Mouse (Mus musculus): ENCODE results near the gene Lrguk. TPM values are rescaled to one million over a fixed set of nuclear protein-coding genes. Genes with fewer than 3 reads are reported as not detected.

Lrguk gene
- polyA plus RNA-seq, 1 experiment from 2014 or later: 0.90 TPM

DNA sequence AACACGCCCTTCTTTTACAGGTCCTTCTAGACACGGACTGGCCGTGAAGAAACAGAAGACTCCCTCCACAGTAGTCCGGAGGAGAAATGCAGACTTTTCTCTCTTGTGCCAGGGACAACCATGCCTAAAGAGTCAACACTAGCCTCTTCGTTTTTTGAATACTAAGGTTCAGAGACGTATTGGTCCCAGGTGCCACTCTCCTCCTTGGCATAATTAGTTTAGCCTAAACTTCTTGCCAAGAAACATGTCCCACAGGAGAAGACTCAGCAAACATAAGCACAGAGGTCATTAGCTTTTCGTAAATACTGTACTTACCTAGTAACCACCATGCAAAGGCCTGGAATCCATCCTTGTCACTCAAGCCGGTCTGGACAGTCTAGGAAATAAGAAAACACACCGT lies 133.8 kb downstream of the Lrguk start:
- H3K4me3 ChIP-seq (replicated peaks): no peak overlapping the region
- no peak overlapping the region for H3K4me2 ChIP-seq
- no peak overlapping the region for H3K27ac ChIP-seq (replicated peaks)
- no peak for ATAC-seq (ENCODE audit: low FRiP score)
- H3K9ac ChIP-seq (replicated peaks): no peak overlapping the region
- peaks cover 77% of the 10 kb centered on the region for H3K36me3 ChIP-seq
- H3K27me3 ChIP-seq (replicated peaks): no peaks in the 10 kb centered on the region
- 86% methylated on average over 9 of the region's 9 CpGs for WGBS
- H3K9me3 ChIP-seq (replicated peaks): no peaks in the 10 kb centered on the region
- H3K4me1 ChIP-seq: no peaks in the 10 kb centered on the region

DNA sequence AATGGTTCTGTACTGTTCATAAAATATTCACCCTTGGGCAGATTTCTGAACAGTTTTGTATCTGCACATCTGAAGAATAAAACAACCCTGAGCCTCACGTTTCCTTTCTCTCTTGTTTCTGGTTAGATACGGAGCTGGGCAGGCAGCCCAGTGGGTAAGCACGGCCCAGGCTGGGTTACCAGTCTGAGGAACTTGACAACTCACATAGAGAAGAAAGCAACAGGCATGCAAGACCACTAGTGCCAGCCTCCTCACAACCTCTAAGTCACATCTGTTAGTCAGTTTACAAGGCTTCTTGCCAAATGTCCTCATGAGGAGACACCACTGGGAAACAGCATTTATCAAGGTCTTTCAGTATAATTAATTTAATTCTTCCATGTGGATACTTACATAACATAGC lies 139.6 kb downstream of the Lrguk start:
- 0 out of 2 replicates have a peak, but pooled peaks cover 7% of the 10 kb centered on the region for H3K4me1 ChIP-seq
- no peaks in the 10 kb centered on the region for H3K9me3 ChIP-seq (replicated peaks)
- ATAC-seq (ENCODE audit: low FRiP score): no peak
- H3K4me2 ChIP-seq: no peak overlapping the region
- no peak overlapping the region for H3K9ac ChIP-seq (replicated peaks)
- H3K27ac ChIP-seq (replicated peaks): no peak overlapping the region
- peaks cover 25% of the 10 kb centered on the region for H3K36me3 ChIP-seq
- no peaks in the 10 kb centered on the region for H3K27me3 ChIP-seq (replicated peaks)
- no peak overlapping the region for H3K4me3 ChIP-seq (replicated peaks)
- 90% methylated on average over 3 of the region's 3 CpGs for WGBS

DNA sequence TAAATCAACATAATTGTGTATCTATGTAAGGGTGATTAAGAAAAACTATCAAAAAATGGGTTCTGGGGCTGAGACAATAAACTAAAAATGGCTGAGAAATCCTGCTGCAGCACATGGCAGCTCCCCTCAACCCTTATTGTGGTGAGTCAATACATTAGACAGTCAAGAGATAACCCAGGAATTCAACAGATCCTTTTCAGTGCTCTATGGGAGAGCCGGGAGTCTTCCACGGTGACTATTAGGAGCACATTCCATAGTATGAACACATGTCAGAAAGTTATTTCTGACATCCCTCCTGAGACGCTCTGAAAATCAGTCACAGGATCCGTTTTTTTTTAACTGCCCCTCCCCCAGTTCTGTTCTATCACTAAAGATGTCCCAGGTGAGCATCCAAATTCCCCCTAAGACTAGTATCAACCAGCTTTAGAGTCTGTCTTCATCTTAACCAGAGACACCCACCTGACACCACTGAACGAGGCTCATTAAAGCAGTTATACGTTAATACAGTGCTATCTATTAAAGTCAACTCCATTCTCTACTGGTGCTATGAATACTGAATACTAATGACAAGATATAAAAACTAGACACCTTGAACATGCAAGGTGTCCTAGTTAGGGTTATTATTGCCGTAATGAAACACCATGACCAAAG lies 141.7 kb downstream of the Lrguk start:
- Histone ChIP-seq H3K27me3 (replicated peaks) (no peaks in the 10 kb centered on the region), H3K4me2 (no peak overlapping the region), H3K36me3 (peaks cover 13% of the 10 kb centered on the region), H3K4me1 (peaks cover 15% of the 10 kb centered on the region), H3K27ac (replicated peaks) (no peak overlapping the region), H3K9me3 (replicated peaks) (no peaks in the 10 kb centered on the region), H3K9ac (replicated peaks) (no peak overlapping the region), H3K4me3 (replicated peaks) (no peak overlapping the region)
- no peak for ATAC-seq (ENCODE audit: low FRiP score)
- WGBS: 80% methylated on average over 7 of the region's 7 CpGs

DNA sequence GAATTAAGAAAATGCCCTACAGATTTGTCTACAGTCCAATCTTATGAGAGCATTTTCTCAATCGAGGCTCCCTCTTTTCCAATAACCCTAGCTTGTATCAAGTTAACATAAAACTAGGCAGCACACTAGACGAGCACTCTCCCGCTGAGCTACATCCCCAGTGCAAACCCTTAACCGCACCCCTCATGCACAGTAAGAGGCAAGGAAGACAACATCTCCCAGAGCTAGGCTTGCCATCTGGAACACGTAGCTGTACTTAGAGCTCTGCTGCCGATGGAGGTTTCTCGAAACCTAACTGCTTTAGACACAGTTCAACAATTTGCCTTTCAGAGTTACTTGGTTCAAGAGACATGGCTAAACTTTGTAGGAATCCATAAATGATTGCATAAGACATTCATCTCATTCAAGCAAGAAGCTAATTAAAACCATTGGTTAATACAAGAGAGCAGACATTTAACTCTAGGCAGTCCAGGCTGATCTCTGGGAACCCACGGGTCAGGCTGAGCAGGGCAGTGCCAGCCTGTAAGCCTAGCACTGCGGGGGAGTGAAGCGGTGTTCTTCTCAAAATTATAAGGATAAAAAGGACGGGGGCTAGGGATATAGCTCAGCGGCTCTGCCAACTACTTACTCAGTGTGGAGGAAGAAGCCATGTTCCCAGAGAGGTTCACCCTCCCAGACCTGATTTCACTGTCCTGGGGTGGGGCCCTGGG lies 142.7 kb downstream of the Lrguk start:
- peaks cover 21% of the 10 kb centered on the region for H3K4me1 ChIP-seq
- no peaks in the 10 kb centered on the region for H3K27me3 ChIP-seq (replicated peaks)
- peaks cover 3% of the 10 kb centered on the region for H3K36me3 ChIP-seq
- no peak for ATAC-seq (ENCODE audit: low FRiP score)
- H3K9me3 ChIP-seq (replicated peaks): no peaks in the 10 kb centered on the region
- H3K9ac ChIP-seq (replicated peaks): no peak overlapping the region
- 87% methylated on average over 12 of the region's 12 CpGs for WGBS
- H3K4me2 ChIP-seq: no peak overlapping the region
- no peak overlapping the region for H3K27ac ChIP-seq (replicated peaks)
- H3K4me3 ChIP-seq (replicated peaks): no peak overlapping the region

DNA sequence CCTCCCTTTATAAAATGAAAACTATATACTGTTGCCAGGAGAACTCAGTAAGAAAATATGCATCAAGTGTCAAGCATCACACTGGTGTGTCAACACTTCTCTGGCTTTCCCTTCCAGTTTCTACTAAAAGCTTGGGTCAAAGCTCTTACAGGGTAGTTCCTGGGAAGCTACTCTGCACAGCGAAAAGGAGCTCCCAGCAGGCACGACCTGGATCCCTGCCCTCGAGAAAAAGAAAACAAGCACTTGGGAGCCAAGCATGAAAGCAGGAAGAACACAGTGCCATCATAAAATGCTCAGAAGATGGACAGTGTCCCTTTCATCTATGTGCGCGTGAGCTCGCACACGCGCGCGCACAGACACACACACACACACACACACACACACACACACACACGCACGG lies 144.0 kb downstream of the Lrguk start:
- Histone ChIP-seq H3K4me2 (no peak overlapping the region), H3K36me3 (no peaks in the 10 kb centered on the region), H3K4me1 (peaks cover 24% of the 10 kb centered on the region), H3K9ac (replicated peaks) (no peak overlapping the region), H3K9me3 (replicated peaks) (no peaks in the 10 kb centered on the region), H3K4me3 (replicated peaks) (no peak overlapping the region), H3K27ac (replicated peaks) (no peak overlapping the region), H3K27me3 (replicated peaks) (no peaks in the 10 kb centered on the region)
- no peak for ATAC-seq (ENCODE audit: low FRiP score)
- 80% methylated on average over 12 of the region's 12 CpGs for WGBS

DNA sequence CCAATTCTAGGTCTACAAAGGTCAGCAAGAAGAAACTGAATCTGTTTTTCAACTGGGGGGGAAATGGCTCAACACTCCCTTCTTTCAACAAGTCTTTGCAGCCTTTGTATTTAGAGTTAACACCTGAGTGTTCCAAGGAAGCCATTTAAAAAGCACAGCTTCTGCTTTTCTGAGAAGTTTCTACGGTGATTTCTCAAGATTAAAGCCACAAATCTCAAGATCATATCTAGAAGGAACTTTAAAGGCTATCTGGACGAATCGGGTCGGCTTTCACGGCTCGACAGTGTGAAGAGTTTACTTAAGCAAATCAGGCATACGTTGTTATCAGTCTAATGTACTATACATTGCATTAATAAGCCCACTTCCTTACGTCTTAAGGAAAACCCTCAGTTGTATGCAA lies 145.5 kb downstream of the Lrguk start:
- H3K27ac ChIP-seq (replicated peaks): no peak overlapping the region
- no peak for ATAC-seq (ENCODE audit: low FRiP score)
- no peaks in the 10 kb centered on the region for H3K27me3 ChIP-seq (replicated peaks)
- H3K4me1 ChIP-seq: peaks cover 24% of the 10 kb centered on the region
- 95% methylated on average over 8 of the region's 8 CpGs for WGBS
- no peaks in the 10 kb centered on the region for H3K9me3 ChIP-seq (replicated peaks)
- no peaks in the 10 kb centered on the region for H3K36me3 ChIP-seq
- no peak overlapping the region for H3K4me3 ChIP-seq (replicated peaks)
- H3K9ac ChIP-seq (replicated peaks): no peak overlapping the region
- no peak overlapping the region for H3K4me2 ChIP-seq

DNA sequence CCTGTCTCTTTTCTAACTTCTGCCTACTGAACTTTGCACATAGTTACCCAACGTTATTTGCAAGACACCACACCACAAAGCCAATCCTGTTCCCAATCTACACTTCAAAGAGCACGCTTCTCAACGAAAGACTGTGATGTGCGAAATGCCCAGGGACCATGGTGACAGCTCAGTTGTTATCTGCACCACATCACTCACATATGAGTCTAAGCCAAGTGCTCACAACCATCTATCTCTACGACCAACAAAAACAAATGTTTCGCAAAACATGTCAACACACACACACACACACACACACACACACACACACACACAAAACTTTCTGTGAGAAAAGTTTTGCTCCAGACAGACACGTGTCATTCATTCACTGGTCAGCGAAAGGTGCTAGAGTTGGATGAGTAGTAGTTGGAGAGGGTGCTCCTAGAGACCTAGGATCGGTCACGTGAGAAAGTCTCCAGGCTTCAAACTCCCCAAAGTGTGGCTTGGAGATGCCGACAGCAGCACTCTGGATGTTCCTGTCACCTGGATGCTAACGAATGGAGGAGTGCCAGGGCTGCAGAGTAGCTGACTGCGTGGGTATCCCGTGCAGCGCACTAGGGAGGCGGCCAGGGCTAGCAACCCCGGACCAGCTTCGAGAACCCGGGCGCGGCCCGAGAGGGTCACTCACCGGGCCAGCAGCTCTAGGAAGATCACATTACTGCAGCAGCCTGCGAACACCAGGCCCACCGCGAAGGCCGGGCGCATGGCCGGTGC lies 147.0 kb downstream of the Lrguk start:
- H3K9me3 ChIP-seq (replicated peaks): 0 out of 2 replicates have a peak, but pooled peaks cover 3% of the 10 kb centered on the region
- no peaks in the 10 kb centered on the region for H3K27me3 ChIP-seq (replicated peaks)
- H3K36me3 ChIP-seq: no peaks in the 10 kb centered on the region
- H3K4me2 ChIP-seq: peak overlapping the region; percentile 81
- peaks cover 24% of the 10 kb centered on the region for H3K4me1 ChIP-seq
- ATAC-seq (ENCODE audit: low FRiP score): peak; percentile 85
- H3K9ac ChIP-seq (replicated peaks): peak overlapping the region; percentile 74
- WGBS: 3% methylated on average over 28 of the region's 29 CpGs
- peak overlapping the region; percentile 77 for H3K4me3 ChIP-seq (replicated peaks)
- H3K27ac ChIP-seq (replicated peaks): peak overlapping the region; percentile 86

DNA sequence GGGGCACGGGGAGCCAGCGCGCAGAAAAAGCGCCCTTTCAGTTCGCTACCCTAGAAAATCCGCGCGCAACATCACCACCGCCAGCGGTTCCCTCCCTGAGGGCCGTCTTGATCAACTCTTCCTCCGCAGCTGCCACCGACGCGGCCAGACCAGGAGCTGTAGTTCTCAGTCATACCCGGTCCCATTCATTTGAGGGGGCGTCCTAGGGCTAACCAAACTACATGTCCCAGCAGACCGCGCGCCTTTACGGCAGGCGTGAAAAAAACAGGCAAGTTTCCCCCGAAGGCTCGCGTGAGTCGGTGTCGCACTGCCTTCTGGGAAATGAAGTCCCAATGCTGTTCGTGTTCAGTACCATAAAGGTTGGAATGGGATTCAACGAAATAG lies 147.6 kb downstream of the Lrguk start, which contains the start of gene Slc35b4:
TSS of gene Slc35b4 (minus strand) at position 248 of the 384 bp plus-strand sequence.
- H3K27me3 ChIP-seq (replicated peaks): no peaks in the 10 kb centered on the region
- H3K4me3 ChIP-seq (replicated peaks): peak within 1 kb of the TSS; percentile 77
- peak within 1 kb of the TSS; percentile 86 for H3K27ac ChIP-seq (replicated peaks)
- H3K4me2 ChIP-seq: peak within 1 kb of the TSS; percentile 81
- no peaks in the 10 kb centered on the region for H3K36me3 ChIP-seq
- peaks cover 24% of the 10 kb centered on the region for H3K4me1 ChIP-seq
- 0 out of 2 replicates have a peak, but pooled peaks cover 3% of the 10 kb centered on the region for H3K9me3 ChIP-seq (replicated peaks)
- peak; percentile 100 for ATAC-seq (ENCODE audit: low FRiP score)
- H3K9ac ChIP-seq (replicated peaks): peak within 1 kb of the TSS; percentile 74
- under 1% methylated on average over 29 of the region's 29 CpGs for WGBS

DNA sequence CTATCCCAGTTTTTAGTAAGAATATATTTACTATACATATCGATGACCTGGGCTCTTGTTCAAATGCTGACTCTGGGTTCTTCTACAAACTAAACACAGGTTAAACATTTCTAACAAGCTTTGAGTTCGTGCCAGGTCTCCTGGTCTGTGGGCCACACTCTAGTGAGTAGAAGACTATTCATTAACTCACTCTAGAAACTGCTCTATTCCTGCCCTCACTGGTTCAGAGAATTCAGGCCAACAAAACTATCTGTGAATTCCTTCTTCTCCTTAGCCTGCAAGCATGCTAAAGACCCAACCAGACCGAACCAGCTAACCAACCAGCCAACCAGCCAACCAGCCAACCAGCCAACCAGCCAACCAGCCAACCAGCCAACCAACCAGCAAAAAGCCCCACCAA lies 149.8 kb downstream of the Lrguk start:
- H3K36me3 ChIP-seq: no peaks in the 10 kb centered on the region
- H3K27me3 ChIP-seq (replicated peaks): no peaks in the 10 kb centered on the region
- H3K9ac ChIP-seq (replicated peaks): no peak overlapping the region
- H3K4me3 ChIP-seq (replicated peaks): no peak overlapping the region
- H3K9me3 ChIP-seq (replicated peaks): 0 out of 2 replicates have a peak, but pooled peaks cover 3% of the 10 kb centered on the region
- ATAC-seq (ENCODE audit: low FRiP score): no peak
- 89% methylated on average over 3 of the region's 3 CpGs for WGBS
- peaks cover 17% of the 10 kb centered on the region for H3K4me1 ChIP-seq
- H3K4me2 ChIP-seq: no peak overlapping the region
- no peak overlapping the region for H3K27ac ChIP-seq (replicated peaks)

DNA sequence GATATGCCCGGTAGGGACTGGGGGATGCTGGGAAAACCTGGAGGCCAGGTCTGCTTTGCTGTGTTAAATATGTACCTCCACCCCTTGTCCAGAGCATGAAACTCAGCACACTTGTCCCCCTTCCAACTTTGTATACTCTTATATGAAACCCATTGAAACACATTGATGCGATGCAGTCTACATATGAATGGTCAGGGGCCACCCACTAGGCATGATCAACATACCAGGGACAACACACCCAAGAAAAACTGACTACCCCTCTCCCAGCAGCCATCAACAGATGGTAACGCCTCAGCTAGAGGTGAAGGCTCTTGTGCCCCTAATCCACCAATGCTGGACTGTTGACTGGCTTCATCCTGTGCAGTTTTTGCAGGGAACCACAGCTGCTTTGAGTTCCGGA lies 150.7 kb downstream of the Lrguk start:
- H3K4me2 ChIP-seq: no peak overlapping the region
- no peak overlapping the region for H3K9ac ChIP-seq (replicated peaks)
- no peaks in the 10 kb centered on the region for H3K36me3 ChIP-seq
- no peak overlapping the region for H3K27ac ChIP-seq (replicated peaks)
- WGBS: 90% methylated on average over 4 of the region's 4 CpGs
- ATAC-seq (ENCODE audit: low FRiP score): no peak
- H3K4me1 ChIP-seq: peaks cover 14% of the 10 kb centered on the region
- H3K4me3 ChIP-seq (replicated peaks): no peak overlapping the region
- no peaks in the 10 kb centered on the region for H3K27me3 ChIP-seq (replicated peaks)
- H3K9me3 ChIP-seq (replicated peaks): 0 out of 2 replicates have a peak, but pooled peaks cover 3% of the 10 kb centered on the region

DNA sequence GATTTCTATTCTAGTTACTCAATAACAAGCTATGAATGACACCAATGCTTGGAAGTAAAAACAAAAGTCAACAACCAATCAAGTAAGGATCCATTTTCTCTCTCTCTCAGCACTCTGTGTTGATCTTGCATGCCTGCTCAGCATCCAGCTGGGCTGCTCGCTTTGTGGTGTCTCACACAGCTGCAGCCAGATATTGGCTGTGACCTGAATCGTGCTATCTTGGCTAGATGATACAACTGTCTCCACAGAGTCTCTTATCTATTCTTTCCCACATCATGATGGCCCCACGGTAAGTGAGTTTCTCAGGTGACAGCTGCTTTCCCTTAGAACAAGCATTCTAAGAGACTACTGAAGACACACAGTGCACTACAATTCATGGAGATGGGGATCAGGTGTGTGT lies 152.7 kb downstream of the Lrguk start:
- no peaks in the 10 kb centered on the region for H3K27me3 ChIP-seq (replicated peaks)
- no peak overlapping the region for H3K27ac ChIP-seq (replicated peaks)
- peaks cover 3% of the 10 kb centered on the region; the same call in 1 of the 2 replicates for H3K4me1 ChIP-seq
- H3K9ac ChIP-seq (replicated peaks): no peak overlapping the region
- no peak for ATAC-seq (ENCODE audit: low FRiP score)
- 0 out of 2 replicates have a peak, but pooled peaks cover 3% of the 10 kb centered on the region for H3K9me3 ChIP-seq (replicated peaks)
- H3K36me3 ChIP-seq: no peaks in the 10 kb centered on the region
- H3K4me2 ChIP-seq: no peak overlapping the region
- no peak overlapping the region for H3K4me3 ChIP-seq (replicated peaks)
- WGBS: 79% methylated on average over 3 of the region's 3 CpGs

Measured in neural tube, embryonic 15.5 days (tissue).